Mouse (Mus musculus): Measurements from ENCODE around the gene Kcna10.

Gene Kcna10

GRCm38 (mm10) chr3:107201310-107202180 lies 18.7 kb downstream of the Kcna10 start:
- no peak for DNase-seq (ENCODE audit: low read depth, low spot score)

DNA sequence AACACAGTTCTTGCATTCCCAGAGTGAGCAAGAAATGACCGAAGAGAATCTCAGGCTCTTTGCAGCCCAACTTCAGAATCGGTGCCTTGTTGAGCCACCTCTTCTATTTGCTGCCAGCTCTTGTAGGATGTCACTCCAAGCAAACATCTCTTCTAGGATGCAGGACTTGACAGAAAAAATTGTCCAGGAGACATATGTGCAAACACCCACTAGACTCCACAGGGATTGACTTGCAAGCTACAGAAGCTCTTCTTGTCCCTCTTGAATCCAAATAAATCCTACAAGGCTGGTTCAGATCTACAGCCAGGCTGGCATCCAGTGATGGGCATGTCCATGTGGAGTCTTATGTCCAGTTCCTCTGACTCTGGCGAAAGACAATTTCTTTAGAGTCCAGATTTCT lies 21.6 kb downstream of the Kcna10 start:
- no peak for DNase-seq (ENCODE audit: low read depth, low spot score)

GRCm38 (mm10) chr3:107205170-107205569 lies 22.3 kb downstream of the Kcna10 start:
- no peak for DNase-seq (ENCODE audit: low read depth, low spot score)

DNA sequence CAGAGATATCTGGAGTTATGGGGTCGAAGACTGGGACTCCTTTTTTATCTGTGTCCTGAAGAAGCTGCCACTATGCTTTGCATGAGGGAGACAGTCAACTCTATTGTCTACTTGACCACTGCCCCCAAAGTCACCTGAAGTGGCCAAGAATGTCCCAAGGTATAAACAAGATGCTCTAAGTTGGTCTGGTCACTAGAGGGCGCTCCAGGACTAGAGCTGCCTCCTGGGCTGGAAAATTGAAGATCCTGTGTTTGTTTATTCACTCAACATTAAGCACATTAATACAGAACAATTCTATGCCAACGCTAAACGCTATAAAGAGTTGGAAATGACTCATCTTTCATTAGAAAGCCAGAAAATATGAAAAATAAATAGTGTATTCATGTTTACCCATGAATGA lies 23.1 kb downstream of the Kcna10 start:
- peak; percentile 46 for DNase-seq (ENCODE audit: low read depth, low spot score)

- no peak for DNase-seq (ENCODE audit: low read depth, low spot score)
These were observed 23.8 kb downstream of the Kcna10 start for GRCm38 (mm10) chr3:107206490-107207150.

- DNase-seq (ENCODE audit: low read depth, low spot score) = no peak
These were observed 24.9 kb downstream of the Kcna10 start for GRCm38 (mm10) chr3:107207625-107208253.

GRCm38 (mm10) chr3:107214606-107215005 lies 31.8 kb downstream of the Kcna10 start:
- no peak for DNase-seq (ENCODE audit: low read depth, low spot score)

- no peak for DNase-seq (ENCODE audit: low read depth, low spot score)
These were observed 33.7 kb downstream of the Kcna10 start for GRCm38 (mm10) chr3:107216400-107217100.

- no peak for DNase-seq (ENCODE audit: low read depth, low spot score)
These were observed 34.2 kb downstream of the Kcna10 start for GRCm38 (mm10) chr3:107217101-107217480.

- no peak for DNase-seq (ENCODE audit: low read depth, low spot score)
These were observed 35.7 kb downstream of the Kcna10 start for GRCm38 (mm10) chr3:107218572-107218971.

GRCm38 (mm10) chr3:107221608-107222007 lies 38.8 kb downstream of the Kcna10 start, which contains the start of gene Cym:
Cym (minus strand) TSS chr3:107221732.
- DNase-seq (ENCODE audit: low read depth, low spot score) = no peak

- no peak for DNase-seq (ENCODE audit: low read depth, low spot score)
These were observed 40.4 kb downstream of the Kcna10 start for GRCm38 (mm10) chr3:107223230-107223629.

- no peak for DNase-seq (ENCODE audit: low read depth, low spot score)
These were observed 43.0 kb downstream of the Kcna10 start for GRCm38 (mm10) chr3:107225820-107226219.

- no peak for DNase-seq (ENCODE audit: low read depth, low spot score)
These were observed 46.4 kb downstream of the Kcna10 start for GRCm38 (mm10) chr3:107229221-107229620.

DNA sequence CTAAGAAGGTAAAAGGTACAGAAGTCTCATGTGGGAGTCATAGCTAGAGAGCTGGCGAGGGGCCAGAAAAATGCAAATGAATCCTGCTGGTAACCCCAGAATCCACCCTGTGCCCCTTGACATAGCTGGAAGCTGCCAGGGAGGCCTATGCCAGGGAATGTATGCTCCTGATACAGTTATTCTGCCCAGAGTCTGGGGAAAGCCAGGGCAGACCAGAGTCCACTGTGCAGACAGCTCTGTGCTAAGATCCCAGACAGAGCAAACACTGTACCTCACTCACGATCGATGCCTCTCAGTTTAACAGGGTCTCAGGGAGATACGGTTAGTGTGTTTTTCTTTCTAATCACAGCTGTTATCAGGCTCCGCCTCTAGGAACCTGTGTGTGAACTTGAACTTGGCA lies 47.0 kb downstream of the Kcna10 start:
- DNase-seq (ENCODE audit: low read depth, low spot score) = no peak

DNA sequence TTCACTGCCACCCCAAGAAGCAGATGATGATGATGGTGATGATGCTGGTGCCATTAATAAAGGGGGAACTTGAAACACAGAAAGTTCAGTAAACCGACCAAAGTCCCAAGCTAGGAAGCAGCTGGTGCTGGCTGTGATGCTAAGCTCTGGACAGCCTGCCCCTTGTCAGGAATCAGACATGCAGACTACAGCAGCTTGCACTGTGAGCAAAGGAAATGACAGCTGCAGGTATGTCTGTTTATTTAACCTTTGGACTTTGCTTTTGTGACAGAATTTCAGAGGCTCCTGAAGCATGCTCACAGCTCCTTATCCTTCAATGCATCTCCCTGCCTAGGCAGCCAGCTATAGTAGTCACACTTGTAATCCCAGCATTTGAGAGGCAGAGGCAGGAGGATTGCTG lies 47.7 kb downstream of the Kcna10 start, which contains the start of gene A630076J17Rik:
TSS of gene A630076J17Rik (plus strand) at position 88 of the 400 bp plus-strand sequence.
- no peak for DNase-seq (ENCODE audit: low read depth, low spot score)

DNA sequence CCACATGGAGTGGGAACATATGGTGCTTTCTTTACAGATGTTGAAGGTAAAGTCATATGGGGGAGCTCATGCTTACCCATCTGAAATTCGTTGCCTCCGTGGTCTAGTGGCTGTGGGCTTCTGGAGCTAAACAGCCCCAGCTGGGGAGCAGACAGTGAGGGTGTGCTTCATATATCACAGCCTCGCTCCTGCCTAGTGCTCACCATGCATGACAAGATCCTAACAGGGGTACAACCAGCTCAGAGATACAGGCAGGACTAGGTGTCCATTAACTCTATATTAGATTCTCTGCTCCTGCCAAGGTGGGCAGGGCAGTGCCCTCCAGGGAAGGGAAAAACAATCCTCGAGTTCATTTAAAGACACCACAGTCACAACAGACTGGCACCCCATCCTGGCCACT lies 48.3 kb downstream of the Kcna10 start:
- DNase-seq (ENCODE audit: low read depth, low spot score) = no peak

DNA sequence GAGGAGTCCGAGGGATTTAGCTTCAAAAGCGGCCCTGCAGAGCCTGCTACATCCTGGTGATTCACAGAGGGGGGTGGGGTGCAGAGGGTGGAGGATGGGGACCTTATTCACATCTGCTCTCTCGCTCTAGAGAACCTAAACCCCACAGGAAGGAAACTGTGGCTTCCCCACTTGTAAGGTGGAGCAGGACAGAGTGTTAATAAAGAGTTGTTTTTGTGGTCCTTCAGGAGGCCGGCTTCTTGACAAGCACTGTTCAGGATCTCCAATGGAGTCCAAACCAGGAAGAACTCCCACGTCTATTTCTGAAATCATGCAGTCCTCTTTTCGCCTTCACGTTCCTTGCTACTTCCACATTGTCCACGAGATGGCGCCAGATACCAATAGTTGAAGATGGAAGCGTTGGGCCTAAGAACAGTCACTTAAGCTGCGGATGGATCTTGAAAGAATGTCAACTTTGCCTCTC lies 50.5 kb downstream of the Kcna10 start:
- peak; percentile 78 for DNase-seq (ENCODE audit: low read depth, low spot score)

- no peak for DNase-seq (ENCODE audit: low read depth, low spot score)
These were observed 51.1 kb downstream of the Kcna10 start for GRCm38 (mm10) chr3:107233945-107234344.

- no peak for DNase-seq (ENCODE audit: low read depth, low spot score)
These were observed 55.2 kb downstream of the Kcna10 start for GRCm38 (mm10) chr3:107238051-107238450.

GRCm38 (mm10) chr3:107238471-107238980 lies 55.7 kb downstream of the Kcna10 start:
- no peak for DNase-seq (ENCODE audit: low read depth, low spot score)

Data from embryo, embryonic 11.5 days (tissue).